Mouse (Mus musculus) T-helper 1 cell (primary cell): ENCODE data around the gene Tunar.

Experiments used
- in situ Hi-C: fragments of 300-600 bp; cut with MboI, MseI; formaldehyde crosslinking; loops from one replicate; pipeline ENCODE4 v1.15.1; 2025; ENCODE audit warnings: high pct_unique_total_duplicates

Tunar gene

GRCm38 (mm10) chr12:105398172-105398571 lies 64.5 kb downstream of the Tunar start:
- in situ Hi-C loops: no loop called here

- in situ Hi-C loops: no loop called here
These were observed 70.1 kb downstream of the Tunar start for GRCm38 (mm10) chr12:105403742-105404141.

- in situ Hi-C loops: no loop called here
These were observed 72.3 kb downstream of the Tunar start for GRCm38 (mm10) chr12:105406008-105406407.

- in situ Hi-C loops: no loop called here
These were observed 80.2 kb downstream of the Tunar start for GRCm38 (mm10) chr12:105413909-105414308.

- in situ Hi-C loops: loop anchor here (10.0 kb wide), 1 partner anchor 366 kb away; no protein-coding TSS in a partner anchor
These were observed 86.8 kb downstream of the Tunar start for GRCm38 (mm10) chr12:105420476-105420875.

- in situ Hi-C loops: loop anchor here (10.0 kb wide), 1 partner anchor 372 kb away; no protein-coding TSS in a partner anchor
These were observed 92.9 kb downstream of the Tunar start for GRCm38 (mm10) chr12:105426541-105426940.

GRCm38 (mm10) chr12:105427039-105427757 lies 93.5 kb downstream of the Tunar start:
- in situ Hi-C loops: loop anchor here (10.0 kb wide), 1 partner anchor 372 kb away; no protein-coding TSS in a partner anchor

- in situ Hi-C loops: no loop called here
These were observed 98.2 kb downstream of the Tunar start for GRCm38 (mm10) chr12:105431872-105432271.

GRCm38 (mm10) chr12:105432807-105433206 lies 99.1 kb downstream of the Tunar start:
- in situ Hi-C loops: no loop called here
